Mouse (Mus musculus): ENCODE data around the gene Chil1.

- no peak for TF ChIP-seq CTCF (IDR thresholded peaks at IDR 0.05; ENCODE audit: borderline replicate concordance, extremely low read depth, insufficient read depth, insufficient read length)
- no peak for TF ChIP-seq POLR2A (IDR thresholded peaks at IDR 0.05; ENCODE audit: borderline replicate concordance, extremely low read depth, insufficient read depth, insufficient read length, poor library complexity, severe bottlenecking)
Observed at GRCm38 (mm10) chr1:134198197-134198995, 16.4 kb downstream of the Chil1 start.

Data from brain, embryonic 14.5 days (tissue).